Mouse (Mus musculus): ENCODE data around the gene Fkbp15. TPM values are rescaled to one million over a fixed set of nuclear protein-coding genes. Genes with fewer than 3 reads are reported as not detected.

Fkbp15 gene
- polyA plus RNA-seq, 1 experiment from 2014 or later: 21.0 TPM

GRCm38 (mm10) chr4:62379724-62380381 is 19.5 kb upstream of the Fkbp15 start:
- Histone ChIP-seq H3K9me3 (ENCODE audit: control insufficient read depth, low read length) (no peaks in the 10 kb centered on the region), H3K4me2 (ENCODE audit: low read depth) (no peak overlapping the region), H3K4me3 (ENCODE audit: low read depth, low read length) (no peak overlapping the region), H3K27me3 (ENCODE audit: control insufficient read depth, insufficient read depth, low read length) (no peaks in the 10 kb centered on the region), H3K9ac (ENCODE audit: low read length) (no peak overlapping the region), H3K4me1 (ENCODE audit: control insufficient read depth, insufficient read depth, low read length) (no peaks in the 10 kb centered on the region), H3K36me3 (ENCODE audit: control insufficient read depth, insufficient read depth, low read length) (no peaks in the 10 kb centered on the region), H3K27ac (ENCODE audit: low read depth, low read length) (no peak overlapping the region)
- ATAC-seq (ENCODE audit: insufficient read depth, low FRiP score, low TSS enrichment): no peak
- no peak for DNase-seq (ENCODE audit: low spot score)
- WGBS: 90% methylated on average over 9 of the region's 9 CpGs

- no peak overlapping the region for H3K4me2 ChIP-seq (ENCODE audit: low read depth)
- no peak overlapping the region for H3K4me3 ChIP-seq (ENCODE audit: low read depth, low read length)
- WGBS: 96% methylated on average over 2 of the region's 2 CpGs
- no peaks in the 10 kb centered on the region for H3K27me3 ChIP-seq (ENCODE audit: control insufficient read depth, insufficient read depth, low read length)
- no peaks in the 10 kb centered on the region for H3K4me1 ChIP-seq (ENCODE audit: control insufficient read depth, insufficient read depth, low read length)
- H3K9me3 ChIP-seq (ENCODE audit: control insufficient read depth, low read length): no peaks in the 10 kb centered on the region
- no peak for DNase-seq (ENCODE audit: low spot score)
- no peak overlapping the region for H3K9ac ChIP-seq (ENCODE audit: low read length)
- no peak overlapping the region for H3K27ac ChIP-seq (ENCODE audit: low read depth, low read length)
- no peak for ATAC-seq (ENCODE audit: insufficient read depth, low FRiP score, low TSS enrichment)
- H3K36me3 ChIP-seq (ENCODE audit: control insufficient read depth, insufficient read depth, low read length): no peaks in the 10 kb centered on the region
Measured at GRCm38 (mm10) chr4:62376123-62376522, 15.8 kb upstream of the Fkbp15 start.

GRCm38 (mm10) chr4:62374342-62374741 is 14.0 kb upstream of the Fkbp15 start:
- H3K9ac ChIP-seq (ENCODE audit: low read length): no peak overlapping the region
- no peaks in the 10 kb centered on the region for H3K9me3 ChIP-seq (ENCODE audit: control insufficient read depth, low read length)
- no peak overlapping the region for H3K4me3 ChIP-seq (ENCODE audit: low read depth, low read length)
- 92% methylated on average over 4 of the region's 4 CpGs for WGBS
- H3K4me1 ChIP-seq (ENCODE audit: control insufficient read depth, insufficient read depth, low read length): no peaks in the 10 kb centered on the region
- H3K27ac ChIP-seq (ENCODE audit: low read depth, low read length): no peak overlapping the region
- H3K27me3 ChIP-seq (ENCODE audit: control insufficient read depth, insufficient read depth, low read length): no peaks in the 10 kb centered on the region
- no peaks in the 10 kb centered on the region for H3K36me3 ChIP-seq (ENCODE audit: control insufficient read depth, insufficient read depth, low read length)
- ATAC-seq (ENCODE audit: insufficient read depth, low FRiP score, low TSS enrichment): no peak
- DNase-seq (ENCODE audit: low spot score): no peak
- no peak overlapping the region for H3K4me2 ChIP-seq (ENCODE audit: low read depth)

GRCm38 (mm10) chr4:62373668-62374067 is 13.3 kb upstream of the Fkbp15 start:
- Histone ChIP-seq H3K9ac (ENCODE audit: low read length) (no peak overlapping the region), H3K27ac (ENCODE audit: low read depth, low read length) (no peak overlapping the region), H3K4me1 (ENCODE audit: control insufficient read depth, insufficient read depth, low read length) (no peaks in the 10 kb centered on the region), H3K4me3 (ENCODE audit: low read depth, low read length) (no peak overlapping the region), H3K36me3 (ENCODE audit: control insufficient read depth, insufficient read depth, low read length) (no peaks in the 10 kb centered on the region), H3K9me3 (ENCODE audit: control insufficient read depth, low read length) (no peaks in the 10 kb centered on the region), H3K4me2 (ENCODE audit: low read depth) (no peak overlapping the region), H3K27me3 (ENCODE audit: control insufficient read depth, insufficient read depth, low read length) (no peaks in the 10 kb centered on the region)
- WGBS: 91% methylated on average over 7 of the region's 7 CpGs
- DNase-seq (ENCODE audit: low spot score) (no peak), ATAC-seq (ENCODE audit: insufficient read depth, low FRiP score, low TSS enrichment) (no peak)

GRCm38 (mm10) chr4:62372818-62373520 is 12.6 kb upstream of the Fkbp15 start:
- Histone ChIP-seq H3K27ac (ENCODE audit: low read depth, low read length) (no peak overlapping the region), H3K4me2 (ENCODE audit: low read depth) (no peak overlapping the region), H3K36me3 (ENCODE audit: control insufficient read depth, insufficient read depth, low read length) (no peaks in the 10 kb centered on the region), H3K27me3 (ENCODE audit: control insufficient read depth, insufficient read depth, low read length) (no peaks in the 10 kb centered on the region), H3K9me3 (ENCODE audit: control insufficient read depth, low read length) (no peaks in the 10 kb centered on the region), H3K9ac (ENCODE audit: low read length) (no peak overlapping the region), H3K4me1 (ENCODE audit: control insufficient read depth, insufficient read depth, low read length) (no peaks in the 10 kb centered on the region), H3K4me3 (ENCODE audit: low read depth, low read length) (no peak overlapping the region)
- 90% methylated on average over 9 of the region's 9 CpGs for WGBS
- DNase-seq (ENCODE audit: low spot score) (no peak), ATAC-seq (ENCODE audit: insufficient read depth, low FRiP score, low TSS enrichment) (no peak)

GRCm38 (mm10) chr4:62372410-62372809 is 12.1 kb upstream of the Fkbp15 start:
- no peaks in the 10 kb centered on the region for H3K36me3 ChIP-seq (ENCODE audit: control insufficient read depth, insufficient read depth, low read length)
- no peak overlapping the region for H3K4me3 ChIP-seq (ENCODE audit: low read depth, low read length)
- ATAC-seq (ENCODE audit: insufficient read depth, low FRiP score, low TSS enrichment) (no peak), DNase-seq (ENCODE audit: low spot score) (no peak)
- no peak overlapping the region for H3K27ac ChIP-seq (ENCODE audit: low read depth, low read length)
- no peaks in the 10 kb centered on the region for H3K4me1 ChIP-seq (ENCODE audit: control insufficient read depth, insufficient read depth, low read length)
- whole genome bisulfite sequencing: 40% methylated on average over 1 of the region's 1 CpGs
- H3K27me3 ChIP-seq (ENCODE audit: control insufficient read depth, insufficient read depth, low read length): no peaks in the 10 kb centered on the region
- no peak overlapping the region for H3K9ac ChIP-seq (ENCODE audit: low read length)
- H3K9me3 ChIP-seq (ENCODE audit: control insufficient read depth, low read length): no peaks in the 10 kb centered on the region
- no peak overlapping the region for H3K4me2 ChIP-seq (ENCODE audit: low read depth)

GRCm38 (mm10) chr4:62369091-62369490 is 8.7 kb upstream of the Fkbp15 start:
- Histone ChIP-seq H3K4me2 (ENCODE audit: low read depth) (no peak overlapping the region), H3K9me3 (ENCODE audit: control insufficient read depth, low read length) (no peaks in the 10 kb centered on the region), H3K27me3 (ENCODE audit: control insufficient read depth, insufficient read depth, low read length) (no peaks in the 10 kb centered on the region), H3K4me1 (ENCODE audit: control insufficient read depth, insufficient read depth, low read length) (no peaks in the 10 kb centered on the region), H3K9ac (ENCODE audit: low read length) (no peak overlapping the region), H3K27ac (ENCODE audit: low read depth, low read length) (no peak overlapping the region), H3K4me3 (ENCODE audit: low read depth, low read length) (no peak overlapping the region), H3K36me3 (ENCODE audit: control insufficient read depth, insufficient read depth, low read length) (no peaks in the 10 kb centered on the region)
- DNase-seq (ENCODE audit: low spot score) (no peak), ATAC-seq (ENCODE audit: insufficient read depth, low FRiP score, low TSS enrichment) (no peak)
- WGBS: 86% methylated on average over 3 of the region's 3 CpGs

GRCm38 (mm10) chr4:62367586-62367985 is 7.2 kb upstream of the Fkbp15 start:
- Histone ChIP-seq H3K4me1 (ENCODE audit: control insufficient read depth, insufficient read depth, low read length) (no peaks in the 10 kb centered on the region), H3K9ac (ENCODE audit: low read length) (no peak overlapping the region), H3K4me2 (ENCODE audit: low read depth) (no peak overlapping the region), H3K4me3 (ENCODE audit: low read depth, low read length) (no peak overlapping the region), H3K27ac (ENCODE audit: low read depth, low read length) (no peak overlapping the region), H3K27me3 (ENCODE audit: control insufficient read depth, insufficient read depth, low read length) (no peaks in the 10 kb centered on the region), H3K36me3 (ENCODE audit: control insufficient read depth, insufficient read depth, low read length) (no peaks in the 10 kb centered on the region), H3K9me3 (ENCODE audit: control insufficient read depth, low read length) (no peaks in the 10 kb centered on the region)
- 93% methylated on average over 6 of the region's 6 CpGs for WGBS
- DNase-seq (ENCODE audit: low spot score) (no peak), ATAC-seq (ENCODE audit: insufficient read depth, low FRiP score, low TSS enrichment) (no peak)

GRCm38 (mm10) chr4:62366291-62366690 is 5.9 kb upstream of the Fkbp15 start:
- no peaks in the 10 kb centered on the region for H3K27me3 ChIP-seq (ENCODE audit: control insufficient read depth, insufficient read depth, low read length)
- no peak overlapping the region for H3K9ac ChIP-seq (ENCODE audit: low read length)
- 80% methylated on average over 4 of the region's 4 CpGs for WGBS
- no peak overlapping the region for H3K4me3 ChIP-seq (ENCODE audit: low read depth, low read length)
- no peaks in the 10 kb centered on the region for H3K36me3 ChIP-seq (ENCODE audit: control insufficient read depth, insufficient read depth, low read length)
- ATAC-seq (ENCODE audit: insufficient read depth, low FRiP score, low TSS enrichment): no peak
- H3K27ac ChIP-seq (ENCODE audit: low read depth, low read length): no peak overlapping the region
- H3K9me3 ChIP-seq (ENCODE audit: control insufficient read depth, low read length): no peaks in the 10 kb centered on the region
- no peak overlapping the region for H3K4me2 ChIP-seq (ENCODE audit: low read depth)
- peaks cover 7% of the 10 kb centered on the region; the same call in 1 of the 2 replicates for H3K4me1 ChIP-seq (ENCODE audit: control insufficient read depth, insufficient read depth, low read length)
- no peak for DNase-seq (ENCODE audit: low spot score)

Measured in neural tube, embryonic 11.5 days (tissue).